Mouse (Mus musculus): Measurements from ENCODE around the gene Olfr693.
"Not testable (repeated sequence)": the region's sequence is repeated elsewhere in the genome, so short reads cannot be mapped to it uniquely, and the experiment has no call there.

The Olfr693 gene

DNA sequence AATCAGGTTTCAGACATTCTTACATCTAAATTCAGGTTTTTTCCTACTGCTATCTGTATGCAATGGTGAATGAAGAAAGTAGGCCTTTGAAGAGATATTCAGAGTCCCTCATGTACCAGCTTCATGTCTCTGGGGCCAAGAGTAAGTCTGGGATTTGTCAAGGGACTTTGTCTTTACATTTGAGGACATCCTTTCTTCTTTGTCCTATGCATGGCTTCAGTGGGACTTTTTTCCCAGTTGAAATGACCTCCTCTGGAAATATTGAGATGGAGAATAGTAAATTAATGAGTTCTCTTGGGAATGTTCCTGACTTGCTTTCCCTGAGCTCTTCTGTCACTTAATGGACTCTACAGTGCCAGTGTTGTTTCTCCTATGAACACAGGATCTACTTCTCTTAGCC is at the start of gene Olfr693:
Gene Olfr693 (minus strand): TSS at position 101 of the 400 bp plus-strand sequence.
- no peak for DNase-seq (ENCODE audit: low spot score in 2 of 2)

DNA sequence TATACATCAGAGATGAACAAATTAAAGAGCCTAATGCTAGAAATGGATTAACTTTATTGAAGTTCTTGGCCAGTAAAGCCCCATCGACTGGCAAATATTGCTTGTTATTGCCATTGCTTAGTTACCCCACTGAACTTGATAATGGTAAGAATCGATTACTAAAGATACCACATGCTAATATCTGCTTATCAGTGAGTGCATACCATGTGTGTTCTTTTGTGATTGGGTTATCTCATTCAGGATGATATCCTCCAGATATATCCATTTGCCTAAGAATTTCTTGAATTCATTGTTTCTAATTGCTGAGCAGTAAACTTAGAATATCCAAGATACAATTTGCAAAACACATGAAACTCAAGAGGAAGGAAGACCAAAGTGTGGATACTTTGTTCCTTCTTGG is 45.3 kb upstream of the Olfr693 start:
- not testable (repeated sequence) for DNase-seq (ENCODE audit: low spot score in 2 of 2)

DNA sequence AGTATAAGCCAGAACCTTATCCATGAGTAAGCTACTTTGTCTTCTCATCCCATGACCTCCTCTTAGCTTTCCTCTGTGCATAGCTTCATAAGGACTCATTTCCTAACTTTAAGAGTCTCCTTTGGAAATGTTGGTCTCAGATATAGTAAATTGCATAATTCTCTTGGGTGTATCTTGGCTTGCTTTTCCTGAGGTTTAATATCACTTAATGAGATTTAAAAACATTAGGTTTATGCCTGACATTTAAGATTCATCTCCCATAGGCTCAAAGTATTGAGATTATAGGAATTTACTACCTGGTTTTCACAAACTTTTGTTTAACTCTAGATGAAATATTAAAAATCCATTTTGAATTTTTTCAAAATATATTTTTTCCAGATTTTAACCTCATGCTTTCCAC is 35.9 kb upstream of the Olfr693 start, which contains the start of gene Olfr695:
Gene Olfr695 (minus strand): TSS at position 101 of the 400 bp plus-strand sequence.
- DNase-seq (ENCODE audit: low spot score in 2 of 2) = no peak

DNA sequence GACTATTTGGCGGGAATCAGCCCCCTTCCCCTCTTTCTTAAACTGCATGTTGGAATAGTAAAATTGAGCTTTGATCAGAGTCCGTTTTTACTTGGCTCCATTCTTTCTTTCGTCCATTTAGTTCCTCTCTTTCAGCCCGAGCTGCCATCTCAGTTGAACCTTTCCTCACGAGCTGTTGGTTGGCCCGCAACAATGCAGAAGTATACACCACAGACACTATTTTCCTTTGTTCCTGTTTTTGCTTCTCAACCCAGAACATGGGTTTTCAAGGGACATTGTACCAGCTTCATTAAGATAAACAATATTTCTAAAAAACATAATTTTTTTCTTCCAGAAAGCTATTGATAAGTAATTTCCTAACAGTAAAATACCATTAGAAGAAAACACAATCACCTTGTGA is 31.1 kb upstream of the Olfr693 start:
- DNase-seq (ENCODE audit: low spot score in 2 of 2) = no peak

DNA sequence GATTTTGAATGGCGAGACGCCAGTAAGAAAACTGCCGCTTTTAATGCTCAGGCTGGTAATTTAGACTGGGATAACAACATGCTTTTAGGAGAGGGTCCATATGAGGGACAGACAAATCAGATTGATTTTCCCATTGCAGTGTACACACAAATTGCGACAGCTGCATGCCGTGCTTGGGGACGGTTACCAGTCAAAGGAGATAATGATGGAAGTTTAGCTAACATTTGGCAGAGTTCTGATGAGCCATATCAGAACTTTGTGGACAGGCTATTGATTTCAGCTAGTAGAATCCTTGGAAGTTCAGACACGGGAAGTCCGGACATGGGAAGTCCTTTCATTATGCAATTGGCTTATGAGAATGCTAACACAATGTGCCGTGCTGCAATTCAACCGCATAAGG is 27.3 kb upstream of the Olfr693 start:
- not testable (repeated sequence) for DNase-seq (ENCODE audit: low spot score in 2 of 2)

DNA sequence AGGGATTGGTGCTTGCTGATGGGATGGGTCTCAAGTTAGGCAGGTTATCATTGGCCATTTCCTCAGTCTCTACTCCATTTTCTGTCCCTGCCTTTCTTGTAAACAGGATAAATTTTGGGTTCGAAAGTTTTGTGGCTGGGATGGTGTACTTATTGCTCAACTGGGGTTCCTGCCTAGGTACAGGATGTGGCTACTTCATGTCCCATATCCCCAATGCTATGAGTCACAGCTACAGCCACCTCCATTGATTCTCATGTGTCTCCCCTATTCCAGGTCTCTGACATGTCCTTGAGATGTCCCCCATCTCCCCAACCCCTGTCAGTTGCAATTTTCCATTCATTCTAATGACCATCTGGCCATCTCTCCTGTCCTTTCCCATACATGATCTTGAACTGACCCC is 16.5 kb upstream of the Olfr693 start:
- DNase-seq (ENCODE audit: low spot score in 2 of 2) = no peak

DNA sequence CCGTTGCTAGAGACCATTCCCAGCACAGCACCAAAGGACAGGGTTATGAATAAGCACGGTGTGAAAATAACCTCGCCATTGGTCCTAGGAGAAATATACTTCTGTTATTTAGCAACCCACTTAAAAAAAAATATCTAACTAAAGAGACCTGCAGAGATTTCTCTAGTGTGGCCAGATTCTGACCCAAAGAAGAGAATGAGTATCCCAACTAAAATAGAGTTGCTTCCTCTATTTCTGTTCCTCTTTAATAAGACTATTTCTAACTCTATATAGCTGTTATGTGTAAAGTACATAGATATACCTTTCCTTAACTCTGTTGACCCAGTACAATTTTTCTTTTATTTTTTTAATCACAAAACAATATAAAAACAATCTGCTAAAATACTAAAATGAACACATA is 12.6 kb upstream of the Olfr693 start:
- DNase-seq (ENCODE audit: low spot score in 2 of 2) = no peak

DNA sequence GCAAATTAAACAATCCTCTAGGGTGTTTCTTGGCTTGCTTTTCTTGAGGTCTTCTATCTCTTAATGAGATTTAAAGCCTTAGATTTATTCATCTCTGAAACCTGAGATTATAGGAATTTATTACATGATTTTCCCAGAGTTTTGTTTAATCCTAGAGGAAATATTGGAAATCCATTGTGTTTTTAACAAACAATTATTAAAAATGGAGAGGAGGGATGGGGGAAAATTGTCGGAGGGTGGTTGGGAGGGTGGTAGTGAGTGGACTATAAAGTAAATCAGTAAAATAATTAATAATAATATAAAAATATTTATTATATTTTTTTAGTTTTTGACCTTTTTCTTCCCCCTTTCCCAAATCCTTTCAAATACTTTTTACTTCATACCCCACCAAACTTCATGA is 11.3 kb upstream of the Olfr693 start, which contains the start of gene Olfr694:
Gene Olfr694 (minus strand): TSS at position 101 of the 400 bp plus-strand sequence.
- no peak for DNase-seq (ENCODE audit: low spot score in 2 of 2)

DNA sequence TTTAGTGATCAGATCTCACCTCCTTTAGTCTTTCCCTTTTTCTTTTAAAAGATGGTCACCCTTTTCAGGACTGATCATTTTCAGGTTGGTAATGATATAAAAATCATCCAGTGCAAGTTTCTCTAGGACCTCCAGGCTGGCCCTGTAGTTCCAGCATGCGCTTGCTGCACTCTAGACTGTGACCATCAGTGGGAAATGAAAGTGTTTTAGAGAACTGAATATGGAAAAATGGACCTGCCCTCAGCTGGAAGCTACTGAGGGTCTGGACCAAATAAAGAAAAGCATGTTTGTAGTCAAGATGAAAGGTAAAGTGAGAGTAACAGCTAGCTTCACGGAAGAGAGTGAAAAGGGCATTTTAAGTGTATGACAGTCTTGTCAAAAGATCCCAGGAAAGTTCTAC is 5.0 kb upstream of the Olfr693 start:
- no peak for DNase-seq (ENCODE audit: low spot score in 2 of 2)

DNA sequence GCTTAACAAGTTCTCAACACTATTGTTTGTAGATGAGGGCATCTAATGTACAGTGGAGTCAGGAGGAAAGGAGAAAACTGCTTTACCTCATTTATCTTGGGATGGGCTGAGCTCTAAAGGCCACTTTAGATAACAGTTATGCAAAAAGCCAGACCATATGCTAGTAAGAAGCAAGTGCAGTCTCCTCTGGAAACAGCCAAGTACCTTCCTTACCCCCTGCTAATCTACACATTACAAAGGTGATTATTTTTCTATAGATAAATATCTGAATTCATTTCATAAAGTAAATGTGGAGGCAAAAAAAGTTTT is 28.1 kb downstream of the Olfr693 start:
- DNase-seq (ENCODE audit: low spot score in 2 of 2) = no peak

DNA sequence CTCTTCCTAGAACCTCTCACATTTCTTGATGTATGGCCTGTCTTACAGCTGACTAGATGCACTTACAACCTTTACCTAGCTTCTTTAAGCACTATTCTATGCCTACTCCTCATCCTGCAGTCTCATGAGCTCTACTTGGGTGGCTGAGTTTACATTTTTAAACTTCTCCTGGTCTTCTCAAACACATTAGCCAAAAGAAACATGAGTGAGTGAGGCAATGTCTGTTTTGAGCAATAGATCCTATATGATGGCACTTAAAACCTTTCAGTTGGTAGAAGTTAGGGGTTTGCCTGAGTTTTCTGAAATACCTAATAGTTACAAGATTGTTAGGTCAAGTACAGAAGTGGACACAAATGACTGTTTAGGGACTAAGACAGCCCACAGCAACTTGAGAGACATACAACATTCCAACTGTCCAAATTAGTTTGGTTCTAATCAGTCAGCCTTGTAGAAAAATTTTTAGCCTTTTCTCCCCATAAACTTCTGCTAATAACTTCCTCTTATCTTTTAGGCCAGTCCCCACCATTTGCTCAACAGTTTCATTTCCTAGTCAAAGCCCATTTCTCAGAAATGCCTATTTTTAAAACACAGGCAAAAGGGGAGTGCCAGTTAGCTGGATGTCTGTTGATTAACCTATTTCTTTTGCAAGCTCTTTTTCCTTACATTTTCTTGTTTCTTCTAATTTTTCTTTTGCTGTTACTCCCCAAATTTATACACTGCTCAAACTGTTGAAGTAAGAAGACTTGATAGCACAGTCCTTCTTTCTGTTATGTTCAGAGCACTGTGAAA is 28.6 kb downstream of the Olfr693 start:
- no peak for DNase-seq (ENCODE audit: low spot score in 2 of 2)

DNA sequence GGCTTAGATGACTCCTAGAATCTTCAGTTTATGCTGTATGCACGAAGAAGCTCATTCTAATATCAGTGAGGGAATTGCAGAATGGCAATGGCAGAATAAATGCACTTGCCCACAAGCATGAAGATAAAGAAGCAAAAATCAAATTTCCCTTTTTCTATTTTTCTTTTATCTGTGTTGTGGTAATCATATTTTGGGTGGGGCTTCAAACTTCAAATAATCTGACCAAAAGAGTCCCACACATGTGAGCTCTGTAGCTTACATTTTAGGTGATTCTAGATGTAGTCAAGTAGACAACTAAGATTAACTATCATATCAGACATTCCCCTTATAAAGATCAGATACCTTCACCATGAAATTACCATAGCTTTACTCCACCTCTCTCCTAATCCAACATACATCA is 30.6 kb downstream of the Olfr693 start:
- no peak for DNase-seq (ENCODE audit: low spot score in 2 of 2)

DNA sequence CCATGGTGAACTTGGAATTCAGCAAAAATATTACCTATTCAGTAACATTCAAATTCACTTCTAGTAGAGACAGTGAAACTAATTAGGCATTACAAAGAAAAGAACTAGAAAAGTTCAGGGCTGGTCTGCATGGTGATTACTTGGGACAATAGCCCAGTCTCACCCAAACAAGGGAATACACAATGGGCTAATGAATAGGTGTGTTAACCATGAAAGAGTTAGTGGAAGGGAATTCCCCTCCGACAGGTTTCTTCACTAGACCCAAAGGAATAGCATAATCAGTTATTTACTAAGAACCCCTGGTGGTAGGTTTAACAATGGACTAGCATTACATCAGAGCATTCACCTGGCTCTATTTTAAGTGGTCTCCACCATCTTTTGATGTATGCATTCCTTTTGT is 35.1 kb downstream of the Olfr693 start:
- DNase-seq (ENCODE audit: low spot score in 2 of 2) = no peak

DNA sequence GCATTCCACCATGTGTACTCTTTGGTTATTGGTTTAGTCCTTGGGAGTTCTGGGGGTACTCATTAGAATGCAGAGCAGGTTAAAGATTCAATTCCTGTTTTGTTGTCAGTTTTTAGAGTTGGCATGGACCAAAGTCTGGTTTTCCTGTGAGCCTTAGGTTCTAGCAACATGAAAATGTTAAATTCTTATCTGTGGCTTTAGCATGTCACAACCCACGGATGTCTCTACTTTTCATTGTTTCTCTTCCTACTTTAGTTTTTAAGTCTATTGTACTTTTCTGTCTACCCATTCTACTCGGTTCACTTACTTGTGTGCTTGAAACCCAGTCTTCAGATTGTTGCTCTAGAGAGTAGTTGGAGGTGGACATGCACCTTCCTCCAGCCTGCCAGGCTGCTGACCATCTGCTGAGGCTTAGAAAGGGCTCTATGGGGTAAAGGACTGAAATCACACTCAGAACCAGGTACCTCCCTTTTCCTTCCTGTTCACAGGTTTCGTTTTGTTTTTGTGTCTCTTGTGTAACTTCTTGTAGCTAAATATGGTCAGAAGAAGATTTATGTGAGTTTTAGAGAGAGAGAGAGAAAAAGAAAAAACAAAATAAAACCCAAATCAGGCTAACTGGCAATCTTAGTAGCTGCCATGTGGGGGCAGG is 36.0 kb downstream of the Olfr693 start:
- no peak for DNase-seq (ENCODE audit: low spot score in 2 of 2)

DNA sequence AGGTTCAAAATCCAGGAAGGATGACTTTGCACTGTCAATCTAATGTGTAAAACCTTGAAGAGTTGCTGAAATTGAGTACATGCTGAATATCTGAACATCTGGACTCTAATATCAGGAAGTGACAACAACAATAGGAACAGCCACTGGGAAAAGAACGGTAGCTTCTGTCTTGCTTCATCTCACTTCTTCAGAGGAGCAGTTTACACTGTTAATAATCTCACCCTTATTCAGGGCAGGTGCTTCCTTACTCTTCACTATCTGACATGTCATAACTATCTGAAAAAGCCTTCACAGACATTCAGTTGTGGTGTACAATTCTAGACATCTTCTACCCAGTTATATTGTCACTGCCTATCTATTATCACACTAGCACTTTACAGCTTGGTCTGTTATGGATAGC is 39.5 kb downstream of the Olfr693 start:
- no peak for DNase-seq (ENCODE audit: low spot score in 2 of 2)

DNA sequence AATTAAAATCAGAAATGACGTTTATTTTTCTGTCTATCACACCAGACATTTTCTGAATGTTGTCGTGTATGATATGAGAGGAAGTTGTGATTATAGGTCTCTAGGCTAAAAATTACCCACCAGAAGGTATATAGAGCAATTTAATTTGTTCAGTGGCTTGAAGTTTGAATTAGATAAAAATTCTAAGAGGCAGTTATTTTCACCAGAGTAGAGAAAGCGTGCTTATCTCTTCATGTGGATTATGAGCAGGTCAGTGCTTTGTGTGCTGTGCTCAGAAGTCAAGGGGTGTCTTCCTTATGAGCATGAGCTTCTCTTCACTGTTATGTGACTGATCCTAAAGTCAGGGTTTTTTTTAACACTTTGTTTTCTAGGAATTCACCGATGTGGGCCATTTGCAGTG is 44.8 kb downstream of the Olfr693 start:
- DNase-seq (ENCODE audit: low spot score in 2 of 2) = no peak

Measured in cerebellum, postnatal 4 days (tissue).